Mouse (Mus musculus): Measurements from ENCODE around the gene Cttnbp2. TPM values are rescaled to one million over a fixed set of nuclear protein-coding genes. Genes with fewer than 3 reads are reported as not detected.

The Cttnbp2 gene
- polyA plus RNA-seq, 1 experiment from 2014 or later, result 16.8 TPM

- H3K4me3 ChIP-seq, result no peak overlapping the region
- H3K27ac ChIP-seq, result no peak overlapping the region
- no peaks in the 10 kb centered on the region for H3K36me3 ChIP-seq
- no peaks in the 10 kb centered on the region for H3K4me1 ChIP-seq (replicated peaks)
- no peak for DNase-seq (ENCODE audit: low spot score)
- H3K9me3 ChIP-seq, result no peaks in the 10 kb centered on the region
- H3K27me3 ChIP-seq (ENCODE audit: insufficient read depth, poor library complexity, severe bottlenecking), result no peaks in the 10 kb centered on the region
- 85% methylated on average over 1 of the region's 1 CpGs for WGBS
Measured at GRCm38 (mm10) chr6:18322950-18323349, 191.7 kb downstream of the Cttnbp2 start.
